Mouse (Mus musculus): Measurements from ENCODE around the gene Ints6. TPM values are rescaled to one million over a fixed set of nuclear protein-coding genes. Genes with fewer than 3 reads are reported as not detected.
"Not testable (repeated sequence)": the region's sequence is repeated elsewhere in the genome, so short reads cannot be mapped to it uniquely, and the experiment has no call there.

The Ints6 gene
- polyA plus RNA-seq, 1 experiment from 2014 or later: 23.2 TPM

GRCm38 (mm10) chr14:62655996-62656395 is 105.0 kb downstream of the Ints6 start:
- Histone ChIP-seq H3K4me1 (no peaks in the 10 kb centered on the region), H3K27ac (replicated peaks) (no peak overlapping the region), H3K27me3 (no peaks in the 10 kb centered on the region), H3K4me2 (replicated peaks) (no peak overlapping the region), H3K4me3 (replicated peaks) (no peak overlapping the region), H3K36me3 (no peaks in the 10 kb centered on the region), H3K9ac (no peak overlapping the region), H3K9me3 (replicated peaks) (no peaks in the 10 kb centered on the region)
- 80% methylated on average over 7 of the region's 7 CpGs for WGBS
- no peak for ATAC-seq (ENCODE audit: insufficient number of reproducible peaks, low FRiP score, low TSS enrichment, low read depth)

GRCm38 (mm10) chr14:62651771-62652170 is 109.2 kb downstream of the Ints6 start:
- no peaks in the 10 kb centered on the region for H3K27me3 ChIP-seq
- no peak overlapping the region for H3K27ac ChIP-seq (replicated peaks)
- no peaks in the 10 kb centered on the region for H3K4me1 ChIP-seq
- H3K4me3 ChIP-seq (replicated peaks): no peak overlapping the region
- ATAC-seq (ENCODE audit: insufficient number of reproducible peaks, low FRiP score, low TSS enrichment, low read depth): no peak
- H3K36me3 ChIP-seq: no peaks in the 10 kb centered on the region
- H3K9me3 ChIP-seq (replicated peaks): no peaks in the 10 kb centered on the region
- H3K4me2 ChIP-seq (replicated peaks): no peak overlapping the region
- 89% methylated on average over 3 of the region's 3 CpGs for WGBS
- H3K9ac ChIP-seq: no peak overlapping the region

- no peak for ATAC-seq (ENCODE audit: insufficient number of reproducible peaks, low FRiP score, low TSS enrichment, low read depth)
- no peaks in the 10 kb centered on the region for H3K36me3 ChIP-seq
These were observed 110.6 kb downstream of the Ints6 start for GRCm38 (mm10) chr14:62650376-62650775.

GRCm38 (mm10) chr14:62648405-62648804 is 112.6 kb downstream of the Ints6 start:
- Histone ChIP-seq H3K9me3 (replicated peaks) (no peaks in the 10 kb centered on the region), H3K4me2 (replicated peaks) (no peak overlapping the region), H3K9ac (no peak overlapping the region), H3K27me3 (no peaks in the 10 kb centered on the region), H3K4me1 (no peaks in the 10 kb centered on the region), H3K36me3 (no peaks in the 10 kb centered on the region), H3K4me3 (replicated peaks) (no peak overlapping the region), H3K27ac (replicated peaks) (no peak overlapping the region)
- 87% methylated on average over 6 of the region's 6 CpGs for WGBS
- ATAC-seq (ENCODE audit: insufficient number of reproducible peaks, low FRiP score, low TSS enrichment, low read depth): no peak

More at GRCm38 (mm10) chr14:62650376-62650775, 110.6 kb downstream of the Ints6 start:
- WGBS: 63% methylated on average over 3 of the region's 3 CpGs
- H3K4me2 ChIP-seq (replicated peaks): no peak overlapping the region
- no peaks in the 10 kb centered on the region for H3K9me3 ChIP-seq (replicated peaks)
- no peaks in the 10 kb centered on the region for H3K27me3 ChIP-seq
- no peak overlapping the region for H3K4me3 ChIP-seq (replicated peaks)
- H3K27ac ChIP-seq (replicated peaks): no peak overlapping the region
- no peak overlapping the region for H3K9ac ChIP-seq
- H3K4me1 ChIP-seq: no peaks in the 10 kb centered on the region

GRCm38 (mm10) chr14:62642368-62642767 is 118.6 kb downstream of the Ints6 start:
- not testable (repeated sequence) for H3K27ac ChIP-seq (replicated peaks); ATAC-seq (ENCODE audit: insufficient number of reproducible peaks, low FRiP score, low TSS enrichment, low read depth)
- 72% methylated on average over 6 of the region's 7 CpGs for WGBS

GRCm38 (mm10) chr14:62640396-62640795 is 120.6 kb downstream of the Ints6 start:
- ATAC-seq (ENCODE audit: insufficient number of reproducible peaks, low FRiP score, low TSS enrichment, low read depth): no peak
- no peaks in the 10 kb centered on the region for H3K9me3 ChIP-seq (replicated peaks)
- H3K36me3 ChIP-seq: no peaks in the 10 kb centered on the region
- H3K27me3 ChIP-seq: no peaks in the 10 kb centered on the region
- no peak overlapping the region for H3K4me2 ChIP-seq (replicated peaks)
- no peak overlapping the region for H3K4me3 ChIP-seq (replicated peaks)
- WGBS: 63% methylated on average over 4 of the region's 4 CpGs
- H3K9ac ChIP-seq: no peak overlapping the region
- no peak overlapping the region for H3K27ac ChIP-seq (replicated peaks)
- H3K4me1 ChIP-seq: 0 out of 2 replicates have a peak, but pooled peaks cover 5% of the 10 kb centered on the region

More at GRCm38 (mm10) chr14:62642368-62642767, 118.6 kb downstream of the Ints6 start:
- H3K9me3 ChIP-seq (replicated peaks); H3K4me1 ChIP-seq; H3K36me3 ChIP-seq; H3K4me3 ChIP-seq (replicated peaks); H3K27me3 ChIP-seq; H3K9ac ChIP-seq; H3K4me2 ChIP-seq (replicated peaks): not testable (repeated sequence)

- Histone ChIP-seq H3K9me3 (replicated peaks) (no peaks in the 10 kb centered on the region), H3K27me3 (no peaks in the 10 kb centered on the region), H3K4me2 (replicated peaks) (no peak overlapping the region), H3K27ac (replicated peaks) (no peak overlapping the region), H3K9ac (no peak overlapping the region), H3K36me3 (no peaks in the 10 kb centered on the region), H3K4me3 (replicated peaks) (no peak overlapping the region), H3K4me1 (0 out of 2 replicates have a peak, but pooled peaks cover 5% of the 10 kb centered on the region)
- no peak for ATAC-seq (ENCODE audit: insufficient number of reproducible peaks, low FRiP score, low TSS enrichment, low read depth)
- WGBS: 84% methylated on average over 5 of the region's 5 CpGs
These were observed 121.4 kb downstream of the Ints6 start for GRCm38 (mm10) chr14:62639551-62639950.

GRCm38 (mm10) chr14:62639111-62639510 is 121.9 kb downstream of the Ints6 start:
- H3K4me3 ChIP-seq (replicated peaks): no peak overlapping the region
- ATAC-seq (ENCODE audit: insufficient number of reproducible peaks, low FRiP score, low TSS enrichment, low read depth): no peak
- no peaks in the 10 kb centered on the region for H3K36me3 ChIP-seq
- WGBS: 63% methylated on average over 6 of the region's 6 CpGs
- no peak overlapping the region for H3K4me2 ChIP-seq (replicated peaks)
- no peaks in the 10 kb centered on the region for H3K9me3 ChIP-seq (replicated peaks)
- no peaks in the 10 kb centered on the region for H3K27me3 ChIP-seq
- 0 out of 2 replicates have a peak, but pooled peaks cover 5% of the 10 kb centered on the region for H3K4me1 ChIP-seq
- no peak overlapping the region for H3K27ac ChIP-seq (replicated peaks)
- H3K9ac ChIP-seq: no peak overlapping the region

- no peak for ATAC-seq (ENCODE audit: insufficient number of reproducible peaks, low FRiP score, low TSS enrichment, low read depth)
- Histone ChIP-seq H3K27ac (replicated peaks) (no peak overlapping the region), H3K4me2 (replicated peaks) (no peak overlapping the region), H3K4me1 (0 out of 2 replicates have a peak, but pooled peaks cover 5% of the 10 kb centered on the region), H3K36me3 (no peaks in the 10 kb centered on the region), H3K9ac (no peak overlapping the region), H3K4me3 (replicated peaks) (no peak overlapping the region), H3K9me3 (replicated peaks) (no peaks in the 10 kb centered on the region), H3K27me3 (no peaks in the 10 kb centered on the region)
- 53% methylated on average over 6 of the region's 6 CpGs for WGBS
These were observed 122.6 kb downstream of the Ints6 start for GRCm38 (mm10) chr14:62638345-62638702.

- Histone ChIP-seq H3K9me3 (replicated peaks) (no peaks in the 10 kb centered on the region), H3K4me2 (replicated peaks) (no peak overlapping the region), H3K27me3 (no peaks in the 10 kb centered on the region), H3K9ac (no peak overlapping the region), H3K36me3 (no peaks in the 10 kb centered on the region), H3K27ac (replicated peaks) (no peak overlapping the region), H3K4me3 (replicated peaks) (no peak overlapping the region), H3K4me1 (0 out of 2 replicates have a peak, but pooled peaks cover 5% of the 10 kb centered on the region)
- WGBS: 31% methylated on average over 9 of the region's 9 CpGs
- no peak for ATAC-seq (ENCODE audit: insufficient number of reproducible peaks, low FRiP score, low TSS enrichment, low read depth)
These were observed 123.3 kb downstream of the Ints6 start for GRCm38 (mm10) chr14:62637436-62638344.

GRCm38 (mm10) chr14:62627951-62628350 is 133.0 kb downstream of the Ints6 start:
- no peaks in the 10 kb centered on the region for H3K36me3 ChIP-seq
- H3K9ac ChIP-seq: no peak overlapping the region
- H3K27me3 ChIP-seq: no peaks in the 10 kb centered on the region
- H3K27ac ChIP-seq (replicated peaks): no peak overlapping the region
- 81% methylated on average over 5 of the region's 5 CpGs for WGBS
- no peak for ATAC-seq (ENCODE audit: insufficient number of reproducible peaks, low FRiP score, low TSS enrichment, low read depth)
- no peak overlapping the region for H3K4me2 ChIP-seq (replicated peaks)
- no peak overlapping the region for H3K4me3 ChIP-seq (replicated peaks)
- no peaks in the 10 kb centered on the region for H3K4me1 ChIP-seq
- H3K9me3 ChIP-seq (replicated peaks): no peaks in the 10 kb centered on the region

Measured in embryonic facial prominence, embryonic 15.5 days (tissue).